Mouse (Mus musculus) frontal cortex, postnatal 10 days (tissue): ENCODE data around the gene Defa32.
"Not testable (repeated sequence)": the region's sequence is repeated elsewhere in the genome, so short reads cannot be mapped to it uniquely, and the experiment has no call there.

ENCODE experiments used
- DNase-seq, 2 experiments: peaks; one replicate each; pipeline ENCODE4 v3.0.0; 2022; ENCODE audit warnings: low spot score in 2 of 2, mixed read lengths in 1 of 2

The Defa32 gene

DNA sequence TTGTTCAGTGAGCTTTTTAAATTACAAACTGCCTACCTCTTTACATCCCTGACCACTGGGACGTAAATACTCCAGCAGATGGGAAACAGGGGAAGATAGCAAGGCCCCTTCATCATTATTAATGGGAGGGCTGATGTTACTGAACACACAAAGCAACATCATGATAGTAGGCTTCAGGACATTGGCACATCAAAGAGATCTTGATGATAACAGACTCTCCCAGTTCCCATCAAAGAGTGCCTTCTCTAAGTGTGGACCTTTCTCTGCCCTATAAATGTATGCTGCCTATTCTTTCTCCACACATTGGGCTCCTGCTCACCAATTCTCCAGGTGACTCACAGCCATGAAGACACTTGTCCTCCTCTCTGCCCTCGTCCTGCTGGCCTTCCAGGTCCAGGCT, at the start of gene Defa32:
Gene Defa32 (plus strand): TSS at position 301 of the 400 bp plus-strand sequence.
- DNase-seq, result not testable (repeated sequence)

GRCm38 (mm10) chr8:21508958-21509357, 19.9 kb upstream of the Defa32 start, which contains the start of gene Defa20:
Defa20 (plus strand) TSS chr8:21509258.
- not testable (repeated sequence) for DNase-seq

DNA sequence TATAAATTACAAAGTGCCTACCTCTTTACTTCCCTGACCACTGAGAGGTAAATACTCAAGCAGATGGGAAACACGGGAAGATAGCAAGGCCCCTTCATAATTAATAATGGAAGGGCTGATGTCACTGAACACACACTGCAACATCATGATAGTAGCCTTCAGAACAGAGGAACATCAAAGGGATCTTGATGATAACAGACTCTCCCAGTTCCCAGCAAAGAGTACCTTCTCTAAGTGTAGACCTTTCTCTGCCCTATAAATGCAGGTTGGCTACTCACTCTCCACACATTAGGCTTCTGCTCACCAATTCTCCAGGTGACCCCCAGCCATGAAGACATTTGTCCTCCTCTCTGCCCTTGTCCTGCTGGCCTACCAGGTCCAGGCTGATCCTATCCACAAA, 36.3 kb downstream of the Defa32 start, which contains the start of gene Defa37:
Gene Defa37 (plus strand): TSS at position 301 of the 400 bp plus-strand sequence.
- DNase-seq, result not testable (repeated sequence)
